Mouse (Mus musculus) MEL (cell line): ENCODE data around the gene Carm1.

ENCODE experiments used
- CTCF ChIP-seq, 3 experiments: IDR thresholded peaks in 2 of 3; conservative IDR thresholded peaks in 1 of 3; 2 replicates each; pipeline ENCODE4 v1.5.1; 2011 to 2012; ENCODE audit warnings: low read length in 3 of 3, low read depth in 2 of 3, mild to moderate bottlenecking in 2 of 3, improper control_type of control experiment in 1 of 3, inconsistent platforms in 1 of 3, mixed read lengths in 1 of 3, moderate library complexity in 1 of 3; ENCODE audit not compliant: control insufficient read depth in 1 of 3, insufficient read depth in 1 of 3, poor library complexity in 1 of 3, severe bottlenecking in 1 of 3
- EP300 ChIP-seq, 2 experiments: IDR thresholded peaks; 2 replicates each; pipeline ENCODE4 v1.6.1; 2011; ENCODE audit warnings: improper control_type of control experiment in 2 of 2, low read length in 2 of 2, low read depth in 1 of 2, mild to moderate bottlenecking in 1 of 2
- ETS1 ChIP-seq: IDR thresholded peaks from 2 replicates; pipeline ENCODE4 v1.6.1; 2012; ENCODE audit warnings: low read depth, mild to moderate bottlenecking, inconsistent platforms, low read length, improper control_type of control experiment, moderate library complexity
- JUND ChIP-seq: IDR thresholded peaks from 2 replicates; pipeline ENCODE4 v1.6.1; 2011; ENCODE audit warnings: low read depth, mild to moderate bottlenecking, improper control_type of control experiment, low read length
- POLR2A ChIP-seq, 2 experiments: IDR thresholded peaks; 2 replicates each; pipeline ENCODE4 v1.6.1; 2011 to 2012; ENCODE audit warnings: low read length in 2 of 2, mild to moderate bottlenecking in 2 of 2, control low read depth in 1 of 2, improper control_type of control experiment in 1 of 2, low read depth in 1 of 2, moderate library complexity in 1 of 2; ENCODE audit not compliant: control insufficient read depth in 1 of 2, insufficient read depth in 1 of 2, poor library complexity in 1 of 2
- POLR2AphosphoS5 ChIP-seq: IDR thresholded peaks from 2 replicates; pipeline ENCODE4 v1.6.1; 2012; ENCODE audit warnings: low read depth, borderline replicate concordance, mild to moderate bottlenecking, inconsistent platforms, low read length, moderate library complexity, mixed read lengths
- ZMIZ1 ChIP-seq: IDR thresholded peaks from 2 replicates; pipeline ENCODE4 v1.6.1; 2012; ENCODE audit warnings: low read depth, mild to moderate bottlenecking, inconsistent platforms, low read length, improper control_type of control experiment, moderate library complexity

DNA sequence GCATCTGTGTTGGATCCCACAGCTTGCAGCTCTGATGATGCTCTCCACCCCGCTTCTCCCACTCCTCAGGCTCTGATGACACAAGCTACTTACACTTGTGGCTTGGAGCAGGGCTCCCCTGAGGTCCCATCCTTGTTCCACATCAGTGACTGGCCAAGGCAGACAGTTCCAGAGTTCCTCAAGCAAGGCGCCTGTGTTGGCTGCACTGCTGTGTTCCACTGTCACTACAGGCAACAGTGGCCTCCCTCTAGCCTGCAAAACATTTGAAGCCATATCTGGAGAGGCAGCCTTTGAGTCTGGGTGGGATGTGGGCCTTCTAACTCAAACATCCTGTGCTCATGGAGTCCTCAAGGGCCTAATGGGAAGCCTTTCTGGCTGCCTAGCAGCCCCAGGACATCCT lies 10.3 kb downstream of the Carm1 start:
- TF ChIP-seq POLR2A (IDR thresholded peaks at IDR 0.05; ENCODE audit: control insufficient read depth in 1 of 2, insufficient read depth in 1 of 2, low read depth in 1 of 2, low read length in 2 of 2, poor library complexity in 1 of 2) (no peak), EP300 (IDR thresholded peaks at IDR 0.05; ENCODE audit: low read depth in 1 of 2, low read length in 2 of 2) (no peak), JUND (no peak), CTCF (IDR thresholded peaks at IDR 0.05 in 2 of 3, conservative IDR thresholded peaks at IDR 0.05 in 1 of 3; ENCODE audit: control insufficient read depth in 1 of 3, insufficient read depth in 1 of 3, low read depth in 2 of 3, low read length in 3 of 3, poor library complexity in 1 of 3, severe bottlenecking in 1 of 3) (no peak), ZMIZ1 (no peak), ETS1 (no peak), POLR2AphosphoS5 (no peak)
